Mouse (Mus musculus) embryonic facial prominence, embryonic 15.5 days (tissue): ENCODE measurements around the gene Dnajc27. TPM values are rescaled to one million over a fixed set of nuclear protein-coding genes. Genes with fewer than 3 reads are reported as not detected.
A peak's percentile ranks its signal among the peaks of the same experiment; 100 is the strongest.

Experiments
- ATAC-seq: fragments of 200-750 bp; cut with Nextera tagmentation; 2 replicates; pipeline ENCODE4 v1.8.0; 2017; ENCODE audit warnings: low read depth, moderate TSS enrichment; ENCODE audit not compliant: insufficient number of reproducible peaks, low FRiP score, low TSS enrichment
- H3K27ac ChIP-seq: fragments of 300-500 bp; sonication (generic); replicated peaks from 2 replicates; pipeline ENCODE4 v1.5.1; 2015; ENCODE audit warnings: mild to moderate bottlenecking, inconsistent platforms
- H3K27me3 ChIP-seq: fragments of 300-500 bp; sonication (generic); 2 replicates; pipeline ENCODE4 v1.6.1; 2015; ENCODE audit warnings: inconsistent platforms
- H3K36me3 ChIP-seq: fragments of 300-500 bp; sonication (generic); 2 replicates; pipeline ENCODE4 v1.6.1; 2015; ENCODE audit warnings: mild to moderate bottlenecking, inconsistent platforms
- H3K4me1 ChIP-seq: fragments of 300-500 bp; sonication (generic); 2 replicates; pipeline ENCODE4 v1.6.1; 2015; ENCODE audit warnings: inconsistent platforms
- H3K4me2 ChIP-seq: fragments of 300-500 bp; sonication (generic); replicated peaks from 2 replicates; pipeline ENCODE4 v1.6.1; 2015; ENCODE audit warnings: mild to moderate bottlenecking, inconsistent platforms
- H3K4me3 ChIP-seq: fragments of 300-500 bp; sonication (generic); replicated peaks from 2 replicates; pipeline ENCODE4 v1.5.1; 2015; ENCODE audit warnings: mild to moderate bottlenecking, inconsistent platforms
- H3K9ac ChIP-seq: fragments of 300-500 bp; sonication (generic); 2 replicates; pipeline ENCODE4 v1.6.1; 2015; ENCODE audit warnings: inconsistent platforms
- H3K9me3 ChIP-seq: fragments of 300-500 bp; sonication (generic); replicated peaks from 2 replicates; pipeline ENCODE4 v1.6.1; 2016; ENCODE audit warnings: inconsistent platforms
- WGBS: fragments of 180-500 bp; shearing (Covaris S2); methylation state at CpG from one replicate; pipeline ENCODE4 v1.1.7; 2015; 5-methylcytosine and 5-hydroxymethylcytosine counted together
- polyA plus RNA-seq: library from polyadenylated mRNA; unstranded; fragments of >200 nt; fragmentation: Nextera tagmentation; extraction: Ambion mirVana; gene quantifications from 2 replicates; pipeline ENCODE4 v1.2.1, GENCODE M21; 2015

The Dnajc27 gene
- polyA plus RNA-seq, 1 experiment from 2014 or later, result 7.2 TPM

GRCm38 (mm10) chr12:4083441-4083840 is 1.1 kb downstream of the Dnajc27 start:
- WGBS, result 56% methylated on average over 8 of the region's 8 CpGs
- H3K4me3 ChIP-seq, result peak overlapping the region; percentile 68

DNA sequence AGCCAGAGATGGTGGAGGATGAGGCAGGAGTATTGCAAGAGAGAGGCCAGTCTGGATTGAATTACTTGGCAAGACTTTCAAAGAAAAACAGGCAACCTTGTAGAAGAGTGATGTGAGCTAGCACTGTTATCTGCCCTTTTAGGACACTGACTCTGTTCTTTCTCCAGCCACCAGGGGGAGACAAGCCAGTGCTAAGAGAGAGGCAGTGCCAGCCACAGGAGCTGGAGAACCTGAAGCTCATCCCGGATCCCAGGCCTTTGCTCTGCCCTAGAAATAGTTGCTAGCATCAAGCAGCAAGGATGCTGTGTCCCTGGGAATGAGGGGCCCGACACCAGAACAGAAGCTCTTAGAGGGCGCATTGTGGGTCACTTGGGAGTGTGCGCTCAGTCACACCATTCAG is 25.0 kb downstream of the Dnajc27 start:
- 69% methylated on average over 4 of the region's 4 CpGs for WGBS
- no peak overlapping the region for H3K4me3 ChIP-seq
- H3K4me2 ChIP-seq, result no peak overlapping the region
- no peak for ATAC-seq
- H3K9ac ChIP-seq, result no peak overlapping the region
- H3K27ac ChIP-seq, result no peak overlapping the region
- peaks cover 30% of the 10 kb centered on the region for H3K36me3 ChIP-seq
- no peaks in the 10 kb centered on the region for H3K9me3 ChIP-seq
- H3K27me3 ChIP-seq, result no peaks in the 10 kb centered on the region
- H3K4me1 ChIP-seq, result no peaks in the 10 kb centered on the region

More at GRCm38 (mm10) chr12:4083441-4083840, 1.1 kb downstream of the Dnajc27 start:
- H3K4me2 ChIP-seq, result peak overlapping the region; percentile 73
- H3K9ac ChIP-seq, result no peak overlapping the region
- H3K9me3 ChIP-seq, result no peaks in the 10 kb centered on the region
- peaks cover 24% of the 10 kb centered on the region for H3K36me3 ChIP-seq
- no peak overlapping the region for H3K27ac ChIP-seq
- H3K27me3 ChIP-seq, result no peaks in the 10 kb centered on the region
- no peak for ATAC-seq
- H3K4me1 ChIP-seq, result peaks cover 8% of the 10 kb centered on the region

- Histone ChIP-seq H3K4me2 (no peak overlapping the region), H3K4me1 (0 out of 2 replicates have a peak, but pooled peaks cover 4% of the 10 kb centered on the region), H3K36me3 (no peaks in the 10 kb centered on the region; the same call in none of the 2 replicates), H3K9ac (no peak overlapping the region), H3K9me3 (no peaks in the 10 kb centered on the region), H3K27me3 (no peaks in the 10 kb centered on the region), H3K4me3 (no peak overlapping the region), H3K27ac (no peak overlapping the region)
- 77% methylated on average over 9 of the region's 9 CpGs for whole genome bisulfite sequencing
- no peak for ATAC-seq
Measured at GRCm38 (mm10) chr12:4116132-4116531, 33.7 kb downstream of the Dnajc27 start.

DNA sequence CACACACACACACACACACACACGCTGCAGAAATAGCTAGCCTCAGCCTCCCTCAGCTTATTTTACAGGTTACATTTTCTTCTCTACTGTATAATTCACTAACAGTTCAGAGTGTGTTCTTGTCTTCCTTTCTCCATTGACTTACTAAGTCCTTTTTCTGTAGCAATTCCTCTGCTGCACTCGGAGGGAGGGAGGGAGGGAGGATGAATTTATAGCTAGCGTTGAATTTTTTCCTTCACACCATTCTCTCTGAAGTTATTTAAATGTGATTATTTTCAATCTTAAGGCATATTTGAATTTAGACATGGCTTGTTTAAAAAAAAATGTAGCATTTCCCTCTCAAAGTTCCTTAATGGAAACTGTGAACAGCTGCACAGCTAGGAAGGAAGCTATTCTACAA is 34.8 kb downstream of the Dnajc27 start:
- Histone ChIP-seq H3K27me3 (no peaks in the 10 kb centered on the region), H3K4me2 (no peak overlapping the region), H3K27ac (no peak overlapping the region), H3K9ac (no peak overlapping the region), H3K9me3 (no peaks in the 10 kb centered on the region), H3K4me3 (no peak overlapping the region), H3K4me1 (0 out of 2 replicates have a peak, but pooled peaks cover 4% of the 10 kb centered on the region), H3K36me3 (no peaks in the 10 kb centered on the region; the same call in none of the 2 replicates)
- no peak for ATAC-seq
- 63% methylated on average over 3 of the region's 3 CpGs for WGBS

DNA sequence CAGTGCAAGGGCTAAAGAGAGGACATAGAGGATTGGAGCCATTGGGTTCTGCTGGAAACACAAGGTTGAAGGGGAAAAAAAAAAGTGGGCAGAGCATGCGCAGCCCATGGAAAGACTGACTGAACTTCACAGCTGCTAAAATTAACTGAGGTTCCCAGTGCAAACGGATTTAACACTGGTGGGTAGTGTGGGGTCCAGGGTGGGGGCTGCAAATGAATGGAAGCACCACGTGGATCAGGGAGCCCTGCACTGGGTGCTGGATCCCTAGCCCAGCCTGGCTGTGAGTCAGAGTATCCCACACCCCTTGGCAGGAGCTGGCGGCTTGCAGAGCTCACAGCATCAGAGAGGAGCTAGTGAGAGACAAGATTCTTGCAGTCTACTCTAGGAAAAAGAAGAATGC is 35.2 kb downstream of the Dnajc27 start:
- Histone ChIP-seq H3K9ac (no peak overlapping the region), H3K4me3 (no peak overlapping the region), H3K4me1 (0 out of 2 replicates have a peak, but pooled peaks cover 4% of the 10 kb centered on the region), H3K27me3 (no peaks in the 10 kb centered on the region), H3K27ac (no peak overlapping the region), H3K9me3 (no peaks in the 10 kb centered on the region), H3K4me2 (no peak overlapping the region), H3K36me3 (no peaks in the 10 kb centered on the region; the same call in none of the 2 replicates)
- no peak for ATAC-seq
- 61% methylated on average over 4 of the region's 4 CpGs for WGBS

DNA sequence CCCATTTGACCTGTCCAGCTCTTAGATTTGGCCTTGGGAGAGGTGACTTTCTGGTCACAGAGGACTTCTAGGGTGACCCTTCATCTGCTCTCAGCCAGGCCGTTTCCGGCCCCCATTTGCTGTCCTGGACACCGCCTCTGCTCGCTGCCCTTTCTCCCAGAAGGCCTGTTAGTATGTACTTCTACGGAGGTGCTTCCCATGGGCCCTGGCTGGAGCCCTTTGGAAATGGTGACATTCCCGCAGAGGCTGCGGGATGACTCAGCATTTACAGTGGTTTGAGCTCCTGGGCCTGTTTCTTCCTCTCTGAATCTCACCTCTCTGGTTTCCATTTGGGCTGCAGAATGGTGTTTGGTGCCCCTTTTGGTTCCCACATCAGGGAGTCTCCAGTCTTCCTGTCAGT is 45.0 kb downstream of the Dnajc27 start:
- Histone ChIP-seq H3K4me2 (no peak overlapping the region), H3K9me3 (no peaks in the 10 kb centered on the region), H3K4me3 (no peak overlapping the region), H3K4me1 (no peaks in the 10 kb centered on the region), H3K27me3 (no peaks in the 10 kb centered on the region), H3K36me3 (no peaks in the 10 kb centered on the region), H3K27ac (no peak overlapping the region), H3K9ac (no peak overlapping the region)
- WGBS, result 79% methylated on average over 7 of the region's 7 CpGs
- ATAC-seq, result no peak

DNA sequence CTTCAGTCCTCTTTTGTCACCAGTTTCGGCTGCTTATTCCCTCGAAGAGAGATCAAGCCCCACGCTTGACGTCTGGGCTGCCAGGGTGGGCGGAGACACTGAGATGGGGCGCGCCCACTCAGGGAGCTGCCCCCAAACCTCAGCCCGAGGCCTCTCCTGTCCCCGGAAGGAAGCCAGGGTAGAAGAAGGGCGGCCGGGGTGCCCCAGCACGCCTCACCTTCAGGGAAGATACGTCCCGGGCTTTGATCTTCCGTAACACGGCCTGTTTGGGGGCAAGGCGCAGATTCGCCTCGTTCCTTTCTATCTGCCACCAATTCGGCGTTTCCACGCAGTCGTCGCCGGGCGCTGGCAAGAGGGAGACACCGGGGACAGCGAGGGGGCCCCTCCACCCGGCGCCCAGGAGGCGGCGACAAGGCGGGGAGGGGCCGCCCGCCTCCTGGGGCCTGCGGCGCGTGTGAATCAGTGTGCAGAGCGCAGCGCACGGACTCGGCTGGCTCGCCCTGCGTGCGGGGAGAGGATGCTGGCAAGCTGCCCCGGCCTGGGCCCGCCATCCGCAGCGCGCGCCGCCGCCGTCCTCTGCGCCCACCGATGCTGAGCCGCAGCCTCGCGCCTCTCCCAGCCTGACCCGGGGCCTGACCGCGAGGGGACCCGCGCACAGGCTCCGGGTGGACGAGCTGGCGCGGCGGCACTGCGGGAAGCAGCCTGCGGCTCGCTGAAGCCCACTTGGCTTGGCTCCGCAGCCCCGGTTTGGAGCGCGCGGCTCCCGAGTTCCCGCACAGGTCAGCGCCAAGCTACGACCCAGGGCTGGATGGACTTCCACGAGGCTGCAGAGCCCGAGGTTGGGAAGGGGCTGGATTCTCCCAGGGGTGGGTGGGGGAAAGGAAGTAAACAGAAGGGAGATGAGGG is 50.8 kb downstream of the Dnajc27 start, which contains the start of gene Adcy3:
TSS of gene Adcy3 (plus strand) at position 163 of the 906 bp plus-strand sequence.
- H3K36me3 ChIP-seq, result peaks cover 5% of the 10 kb centered on the region; the same call in 1 of the 2 replicates
- H3K9me3 ChIP-seq, result no peaks in the 10 kb centered on the region
- peaks cover 33% of the 10 kb centered on the region for H3K4me1 ChIP-seq
- peak; percentile 85 for ATAC-seq
- H3K4me2 ChIP-seq, result peak within 1 kb of the TSS; percentile 81
- peak within 1 kb of the TSS; percentile 82 for H3K27ac ChIP-seq
- H3K4me3 ChIP-seq, result peak within 1 kb of the TSS; percentile 64
- H3K9ac ChIP-seq, result peak within 1 kb of the TSS; percentile 47
- H3K27me3 ChIP-seq, result no peaks in the 10 kb centered on the region
- under 1% methylated on average over 76 of the region's 83 CpGs for WGBS

DNA sequence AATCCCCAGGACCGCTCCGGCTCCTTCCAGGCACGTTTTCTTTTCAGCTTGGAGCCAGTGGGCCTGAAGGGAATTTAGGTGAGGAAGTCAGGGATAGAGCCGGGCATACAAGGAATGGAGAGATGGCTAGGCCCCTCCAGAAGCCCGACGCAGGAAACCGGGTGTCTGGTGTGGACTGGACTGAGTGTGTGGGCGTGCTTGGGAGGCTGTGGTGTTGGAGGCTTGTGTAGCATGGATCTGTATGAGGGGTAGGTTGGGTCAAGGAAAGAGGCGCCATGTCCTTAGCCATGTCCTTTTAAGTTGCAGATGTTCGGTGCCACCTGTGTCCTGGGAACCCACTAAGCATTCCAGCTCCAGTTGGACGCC is 51.4 kb downstream of the Dnajc27 start:
- H3K4me3 ChIP-seq, result peak overlapping the region; percentile 64
- no peaks in the 10 kb centered on the region for H3K27me3 ChIP-seq
- H3K27ac ChIP-seq, result peak overlapping the region; percentile 82; the same call in 1 of the 2 replicates
- peaks cover 7% of the 10 kb centered on the region; the same call in 1 of the 2 replicates for H3K36me3 ChIP-seq
- no peaks in the 10 kb centered on the region for H3K9me3 ChIP-seq
- 26% methylated on average over 11 of the region's 11 CpGs for WGBS
- no peak for ATAC-seq
- peak overlapping the region; percentile 47 for H3K9ac ChIP-seq
- peak overlapping the region; percentile 81 for H3K4me2 ChIP-seq
- peaks cover 33% of the 10 kb centered on the region for H3K4me1 ChIP-seq

DNA sequence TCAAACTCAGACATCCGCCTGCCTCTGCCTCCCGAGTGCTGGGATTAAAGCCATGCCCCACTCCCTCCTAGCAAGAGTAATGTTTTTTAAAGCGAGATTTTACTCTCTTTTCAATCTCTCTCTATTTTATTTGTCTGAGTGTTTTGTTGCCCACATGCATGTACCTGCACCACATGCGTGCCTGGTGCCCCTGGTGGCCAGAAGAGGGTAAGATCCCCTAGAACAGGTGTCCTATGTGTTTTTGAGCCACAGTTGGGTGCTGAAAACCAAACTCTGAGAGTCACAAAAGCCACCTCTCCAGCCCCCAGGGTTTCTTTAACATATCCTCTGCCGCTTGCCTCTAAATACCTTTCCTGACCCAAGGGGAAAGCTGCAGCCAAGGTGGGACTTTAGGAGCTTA is 60.8 kb downstream of the Dnajc27 start:
- Histone ChIP-seq H3K9ac (no peak overlapping the region), H3K4me1 (0 out of 2 replicates have a peak, but pooled peaks cover 3% of the 10 kb centered on the region), H3K4me3 (no peak overlapping the region), H3K4me2 (no peak overlapping the region), H3K9me3 (no peaks in the 10 kb centered on the region), H3K36me3 (peaks cover 10% of the 10 kb centered on the region), H3K27me3 (no peaks in the 10 kb centered on the region), H3K27ac (no peak overlapping the region)
- 89% methylated on average over 5 of the region's 5 CpGs for WGBS
- ATAC-seq, result no peak

- H3K4me2 ChIP-seq, result no peak overlapping the region
- no peak overlapping the region for H3K27ac ChIP-seq
- H3K4me3 ChIP-seq, result no peak overlapping the region
- H3K36me3 ChIP-seq, result no peaks in the 10 kb centered on the region
- no peaks in the 10 kb centered on the region for H3K27me3 ChIP-seq
- H3K9me3 ChIP-seq, result no peaks in the 10 kb centered on the region
- 69% methylated on average over 2 of the region's 2 CpGs for WGBS
- H3K4me1 ChIP-seq, result no peaks in the 10 kb centered on the region
- ATAC-seq, result no peak
- H3K9ac ChIP-seq, result no peak overlapping the region
Measured at GRCm38 (mm10) chr12:4150936-4151335, 68.6 kb downstream of the Dnajc27 start.

- Histone ChIP-seq H3K4me3 (no peak overlapping the region), H3K36me3 (no peaks in the 10 kb centered on the region), H3K27ac (no peak overlapping the region), H3K27me3 (no peaks in the 10 kb centered on the region), H3K4me2 (no peak overlapping the region), H3K4me1 (no peaks in the 10 kb centered on the region), H3K9me3 (no peaks in the 10 kb centered on the region), H3K9ac (no peak overlapping the region)
- ATAC-seq, result no peak
- 85% methylated on average over 3 of the region's 3 CpGs for WGBS
Measured at GRCm38 (mm10) chr12:4151969-4152368, 69.6 kb downstream of the Dnajc27 start.
